Mouse (Mus musculus): ENCODE measurements at regions not wholly inside any gene's neighbourhood (a gene's known extent, or its start where the extent isn't known, plus 50 kb on each side); places are given as distances from the start of the nearest gene placed in this dataset.

DNA sequence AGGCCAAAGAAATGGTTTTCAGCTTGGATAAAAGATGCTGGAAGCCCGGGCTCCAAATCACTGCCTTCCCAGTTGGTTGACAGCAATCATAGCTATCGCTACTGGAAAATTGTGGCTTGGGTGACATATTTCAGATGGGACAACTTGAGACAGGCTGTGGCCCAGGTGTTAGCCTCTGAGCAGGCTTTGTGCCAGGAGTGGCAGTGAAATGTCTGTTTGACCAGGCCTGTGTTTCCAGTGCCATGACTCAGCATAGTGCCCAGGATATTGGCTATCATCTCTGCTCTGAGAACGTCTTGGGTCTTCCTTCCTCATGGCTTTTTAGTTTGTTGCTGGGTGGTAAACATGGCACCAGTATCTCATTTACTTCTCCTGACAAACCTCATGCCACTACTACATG, 266.9 kb downstream of the Emp1 start:
- H3K4me3 ChIP-seq (ENCODE audit: control insufficient read depth in 1 of 2, insufficient read depth in 1 of 2, low read depth in 2 of 2, low read length in 2 of 2) = no peak overlapping the region
- no peaks in the 10 kb centered on the region for H3K79me2 ChIP-seq (ENCODE audit: control insufficient read depth, insufficient read depth, low read length, poor library complexity)
- H3K27me3 ChIP-seq (ENCODE audit: control insufficient read depth in 1 of 2, insufficient read depth in 2 of 2, low read length in 2 of 2) = no peaks in the 10 kb centered on the region
- no peak overlapping the region for H3K9ac ChIP-seq (ENCODE audit: control insufficient read depth, low read depth, low read length, poor library complexity, severe bottlenecking)
- H3K36me3 ChIP-seq (ENCODE audit: control insufficient read depth in 1 of 2, insufficient read depth in 2 of 2, low read length in 2 of 2) = no peaks in the 10 kb centered on the region
- no peaks in the 10 kb centered on the region for H3K9me3 ChIP-seq (replicated peaks; ENCODE audit: insufficient read depth, low read length)
- DNase-seq (ENCODE audit: low read depth, low spot score) = no peak
- H3K27ac ChIP-seq (ENCODE audit: control insufficient read depth, low read depth, low read length) = no peak overlapping the region
- TF ChIP-seq GABPA (IDR thresholded peaks at IDR 0.05; ENCODE audit: low read depth, low read length) = no peak
- no peak for TF ChIP-seq POLR2A (IDR thresholded peaks at IDR 0.05; ENCODE audit: control insufficient read depth in 1 of 2, insufficient read depth in 1 of 2, low read depth in 1 of 2, low read length in 2 of 2, poor library complexity in 1 of 2)
- no peak for TF ChIP-seq ZC3H11A (IDR thresholded peaks at IDR 0.05; ENCODE audit: low read depth, low read length)
- no peak for TF ChIP-seq MXI1 (IDR thresholded peaks at IDR 0.05; ENCODE audit: low read depth, low read length)
- no peak for TF ChIP-seq MAX (IDR thresholded peaks at IDR 0.05; ENCODE audit: low read length)
- no peak for TF ChIP-seq MAFK (IDR thresholded peaks at IDR 0.05; ENCODE audit: borderline replicate concordance, low read depth, low read length)
- TF ChIP-seq TCF12 (IDR thresholded peaks at IDR 0.05; ENCODE audit: low read depth, low read length) = no peak
- no peak for TF ChIP-seq RCOR1 (IDR thresholded peaks at IDR 0.05; ENCODE audit: low read depth, low read length)
- no peak for TF ChIP-seq SMC3 (IDR thresholded peaks at IDR 0.05; ENCODE audit: low read depth, low read length)
- no peak for TF ChIP-seq CHD1 (IDR thresholded peaks at IDR 0.05; ENCODE audit: low read depth, low read length)
- H3K4me1 ChIP-seq (ENCODE audit: control insufficient read depth in 1 of 2, insufficient read depth in 2 of 2, low read length in 2 of 2) = no peaks in the 10 kb centered on the region

DNA sequence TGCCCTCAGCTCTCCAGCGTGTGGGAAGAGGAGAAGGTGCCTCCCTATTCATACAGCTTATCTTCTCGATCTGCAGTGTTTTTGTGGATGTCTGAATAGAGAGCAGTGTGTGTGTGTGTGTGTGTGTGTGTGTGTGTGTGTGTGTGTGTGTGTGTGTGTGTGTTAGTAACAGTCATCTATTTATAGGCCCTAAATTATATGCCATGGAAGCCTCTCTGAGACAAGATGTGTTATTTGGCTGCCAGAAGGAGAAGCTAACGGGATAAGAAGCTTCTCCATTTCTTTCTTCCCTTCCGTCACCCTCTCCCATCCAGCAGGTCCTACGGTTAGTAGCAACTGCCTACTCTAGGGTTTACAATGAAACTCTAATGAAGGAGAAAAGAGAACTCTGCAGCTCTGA, 270.3 kb downstream of the Emp1 start:
- Histone ChIP-seq H3K36me3 (ENCODE audit: control insufficient read depth in 1 of 2, insufficient read depth in 2 of 2, low read length in 2 of 2) (no peaks in the 10 kb centered on the region), H3K27ac (ENCODE audit: control insufficient read depth, low read depth, low read length) (no peak overlapping the region), H3K9ac (ENCODE audit: control insufficient read depth, low read depth, low read length, poor library complexity, severe bottlenecking) (no peak overlapping the region), H3K27me3 (ENCODE audit: control insufficient read depth in 1 of 2, insufficient read depth in 2 of 2, low read length in 2 of 2) (no peaks in the 10 kb centered on the region), H3K9me3 (replicated peaks; ENCODE audit: insufficient read depth, low read length) (no peaks in the 10 kb centered on the region), H3K4me1 (ENCODE audit: control insufficient read depth in 1 of 2, insufficient read depth in 2 of 2, low read length in 2 of 2) (no peaks in the 10 kb centered on the region), H3K4me3 (ENCODE audit: control insufficient read depth in 1 of 2, insufficient read depth in 1 of 2, low read depth in 2 of 2, low read length in 2 of 2) (no peak overlapping the region), H3K79me2 (ENCODE audit: control insufficient read depth, insufficient read depth, low read length, poor library complexity) (no peaks in the 10 kb centered on the region)
- no peak for DNase-seq (ENCODE audit: low read depth, low spot score)
- TF ChIP-seq HCFC1 (IDR thresholded peaks at IDR 0.05; ENCODE audit: low read depth, low read length) = no peak
- TF ChIP-seq RAD21 (IDR thresholded peaks at IDR 0.05; ENCODE audit: low read depth, low read length) = no peak
- TF ChIP-seq UBTF (IDR thresholded peaks at IDR 0.05; ENCODE audit: borderline replicate concordance, insufficient read depth, low read depth, low read length) = no peak
- TF ChIP-seq MYB (IDR thresholded peaks at IDR 0.05; ENCODE audit: low read depth, low read length) = no peak
- TF ChIP-seq MAFK (IDR thresholded peaks at IDR 0.05; ENCODE audit: borderline replicate concordance, low read depth, low read length) = no peak
- no peak for TF ChIP-seq ZKSCAN1 (IDR thresholded peaks at IDR 0.05; ENCODE audit: low read depth, low read length)
- TF ChIP-seq MYC (IDR thresholded peaks at IDR 0.05; ENCODE audit: low read depth, low read length) = no peak

DNA sequence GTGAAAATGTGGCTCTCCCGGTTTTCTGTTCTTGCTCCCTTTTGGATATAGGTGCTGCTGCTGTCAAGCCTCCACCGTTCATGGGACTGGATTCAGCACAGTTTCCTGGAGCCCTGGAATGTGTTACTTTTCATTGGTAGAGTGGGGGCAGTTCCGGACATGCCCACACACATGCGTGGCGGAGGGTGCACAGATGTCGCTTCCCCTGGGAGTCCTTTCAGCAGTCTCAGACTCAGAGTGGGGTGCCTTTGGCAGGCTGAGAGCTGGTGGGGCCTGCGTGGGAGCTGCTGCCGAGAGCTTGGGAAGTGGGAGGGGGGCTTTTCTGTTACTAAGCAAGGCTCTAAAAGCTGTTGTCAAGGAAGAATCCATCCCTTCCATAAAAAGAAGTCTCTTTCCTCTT, 274.3 kb downstream of the Emp1 start:
- H3K9me3 ChIP-seq (replicated peaks; ENCODE audit: insufficient read depth, low read length) = no peaks in the 10 kb centered on the region
- TF ChIP-seq CHD2 (IDR thresholded peaks at IDR 0.05; ENCODE audit: low read length) (no peak), TBP (IDR thresholded peaks at IDR 0.05; ENCODE audit: low read depth, low read length) (no peak), ELF1 (IDR thresholded peaks at IDR 0.05; ENCODE audit: low read depth, low read length) (no peak), GATA1 (IDR thresholded peaks at IDR 0.05; ENCODE audit: low read depth, low read length) (no peak), MEF2A (IDR thresholded peaks at IDR 0.05; ENCODE audit: extremely low read depth, insufficient replicate concordance, low read depth, low read length, poor library complexity, severe bottlenecking) (no peak)
- no peak overlapping the region for H3K4me3 ChIP-seq (ENCODE audit: control insufficient read depth in 1 of 2, insufficient read depth in 1 of 2, low read depth in 2 of 2, low read length in 2 of 2)
- no peak overlapping the region for H3K27ac ChIP-seq (ENCODE audit: control insufficient read depth, low read depth, low read length)
- H3K36me3 ChIP-seq (ENCODE audit: control insufficient read depth in 1 of 2, insufficient read depth in 2 of 2, low read length in 2 of 2) = no peaks in the 10 kb centered on the region
- no peaks in the 10 kb centered on the region for H3K27me3 ChIP-seq (ENCODE audit: control insufficient read depth in 1 of 2, insufficient read depth in 2 of 2, low read length in 2 of 2)
- DNase-seq (ENCODE audit: low read depth, low spot score) = no peak
- no peaks in the 10 kb centered on the region for H3K79me2 ChIP-seq (ENCODE audit: control insufficient read depth, insufficient read depth, low read length, poor library complexity)
- H3K4me1 ChIP-seq (ENCODE audit: control insufficient read depth in 1 of 2, insufficient read depth in 2 of 2, low read length in 2 of 2) = no peaks in the 10 kb centered on the region
- H3K9ac ChIP-seq (ENCODE audit: control insufficient read depth, low read depth, low read length, poor library complexity, severe bottlenecking) = no peak overlapping the region

Measured in MEL (cell line).